Mouse (Mus musculus) lung, postnatal 36 days (tissue): ENCODE data around the gene Ncstn.

ENCODE experiments used
- DNase-seq: peaks from one replicate; pipeline ENCODE4 v3.0.0; 2022; ENCODE audit warnings: mixed read lengths

Ncstn gene

DNA sequence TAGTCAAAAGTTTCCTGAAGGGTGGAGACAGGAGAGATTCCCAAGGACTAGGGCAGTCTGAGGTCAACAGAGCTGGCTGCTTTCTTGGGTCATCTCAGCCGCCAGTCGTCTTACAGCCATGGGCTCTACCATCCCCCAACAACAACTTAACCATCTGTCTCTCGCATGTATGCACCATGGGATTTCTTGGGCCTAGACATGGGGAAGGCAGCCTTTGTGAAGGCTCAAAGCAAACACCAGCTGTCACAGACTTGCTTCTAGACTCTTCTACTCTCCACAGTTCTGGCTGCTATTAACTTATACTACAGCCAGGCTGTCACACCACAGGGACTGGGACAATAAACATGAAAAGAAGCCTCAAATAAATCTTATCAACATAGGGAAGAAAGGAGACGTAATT lies 11.0 kb downstream of the Ncstn start:
- DNase-seq, result no peak

DNA sequence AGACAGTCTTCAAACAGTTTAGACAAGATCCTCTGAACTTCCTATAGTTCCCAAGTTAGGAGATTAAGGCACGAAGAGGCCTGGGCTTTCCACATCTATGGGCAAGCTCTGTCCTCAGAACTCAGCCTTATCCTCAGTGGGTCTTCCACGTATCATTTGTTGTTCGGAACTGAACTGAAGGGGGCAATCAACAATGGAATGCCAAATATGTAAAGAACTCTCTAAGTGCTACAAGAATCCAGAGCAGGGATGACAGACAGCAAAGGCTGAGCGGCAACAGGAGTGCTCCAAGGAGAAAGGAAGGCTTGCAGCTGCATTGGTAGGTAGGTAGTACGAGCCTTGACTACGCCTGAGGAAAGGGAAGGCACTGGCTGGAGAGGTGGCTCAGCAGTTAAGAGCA lies 12.4 kb downstream of the Ncstn start:
- no peak for DNase-seq

DNA sequence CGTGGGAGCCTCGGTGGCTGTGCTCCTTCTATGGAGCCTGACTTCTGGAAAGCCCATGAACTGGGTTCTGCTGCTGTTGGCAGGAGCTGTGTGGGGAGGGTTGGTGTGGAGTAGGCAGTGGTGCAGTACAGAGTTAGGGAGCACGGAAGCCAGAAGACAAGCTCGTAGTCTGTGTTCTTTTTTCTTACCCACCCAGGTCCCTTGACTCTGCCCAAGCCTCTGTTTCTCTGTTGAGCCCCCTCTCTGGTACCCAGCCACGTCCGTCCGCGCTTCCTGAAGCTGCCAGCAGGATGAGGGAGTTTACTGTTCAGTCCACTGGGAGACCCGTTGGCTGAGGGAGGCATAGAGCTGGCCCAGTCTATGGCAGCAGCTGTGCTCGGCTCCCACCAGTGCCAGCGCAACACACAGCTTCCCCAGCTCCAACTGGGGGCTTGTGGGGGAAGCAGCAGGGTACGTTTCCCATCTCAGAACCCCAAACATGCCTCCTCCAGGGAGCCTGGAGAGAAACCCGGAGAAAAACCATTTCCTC lies 17.9 kb downstream of the Ncstn start:
- no peak for DNase-seq

DNA sequence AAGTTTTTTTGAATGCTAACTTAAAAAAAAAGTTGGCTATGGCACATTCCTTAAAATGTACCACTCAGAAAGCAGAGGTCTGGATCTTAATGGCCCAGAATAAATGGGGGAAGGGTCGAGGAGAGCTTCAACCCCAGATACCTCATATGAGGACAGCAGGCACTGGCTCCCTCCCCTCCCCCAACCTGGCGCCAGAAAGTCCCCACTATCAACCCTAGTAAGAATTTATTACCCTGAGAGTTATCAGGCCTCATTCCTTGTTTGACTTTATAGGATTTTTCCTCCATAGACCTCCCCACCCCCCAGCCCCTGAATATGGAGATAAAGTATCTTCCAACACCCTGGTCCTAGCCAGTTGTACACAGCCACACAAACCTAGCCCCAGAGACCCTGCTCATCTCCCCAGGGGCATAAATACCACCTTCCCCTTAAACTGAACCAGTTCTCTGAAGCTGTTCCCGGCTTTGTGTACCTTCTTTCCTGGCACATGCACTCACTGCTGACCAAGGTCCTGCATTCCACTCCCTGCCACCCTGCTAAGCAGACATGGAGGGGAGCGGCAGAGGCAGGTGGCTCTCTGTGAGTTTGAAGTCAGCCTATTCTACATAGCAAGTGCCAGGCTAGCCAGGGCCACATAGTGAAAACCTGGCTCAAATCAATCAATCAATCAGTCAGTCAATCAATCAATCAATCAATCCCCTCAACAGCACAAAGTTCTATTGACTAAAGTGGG lies 19.1 kb downstream of the Ncstn start:
- no peak for DNase-seq

DNA sequence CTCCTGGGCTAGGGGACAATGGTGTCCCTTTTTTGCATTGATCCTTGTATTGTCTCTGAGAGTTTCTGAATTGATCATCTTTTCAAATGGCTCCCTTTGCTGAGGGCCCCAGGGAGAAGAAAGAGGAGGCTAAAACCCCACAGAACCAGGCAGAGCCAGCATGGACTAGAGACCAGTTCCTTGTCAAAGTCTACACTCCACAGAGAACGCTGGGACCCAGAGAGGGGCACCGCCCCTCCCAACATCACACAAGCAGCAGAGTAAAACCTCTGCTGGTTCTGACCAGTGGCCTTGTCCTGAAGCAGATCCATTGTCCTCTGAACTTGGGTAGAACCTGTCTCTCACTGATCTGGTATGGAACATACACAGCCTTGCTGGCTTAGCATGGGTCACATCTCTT lies 20.5 kb downstream of the Ncstn start:
- DNase-seq, result no peak

DNA sequence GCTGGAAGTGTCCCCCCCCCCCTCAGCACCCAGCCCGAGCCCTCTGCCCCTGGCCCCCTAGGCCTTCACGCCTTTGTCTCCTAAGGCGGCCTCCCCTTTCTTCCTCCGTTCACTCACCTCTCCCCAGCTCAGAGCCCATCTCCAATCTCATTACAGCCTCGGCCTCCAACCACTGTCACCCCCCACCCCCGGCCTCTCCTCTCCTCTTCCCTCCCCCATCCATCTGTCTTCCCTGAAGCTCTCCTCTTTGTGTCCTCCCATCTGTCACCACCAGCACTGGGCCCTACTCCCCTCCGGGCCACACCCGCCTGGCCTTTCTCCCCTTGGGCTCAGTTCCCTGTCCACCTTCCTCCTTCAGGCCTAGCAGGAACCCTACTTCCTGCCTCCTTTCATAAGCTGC lies 21.4 kb downstream of the Ncstn start:
- DNase-seq, result no peak

DNA sequence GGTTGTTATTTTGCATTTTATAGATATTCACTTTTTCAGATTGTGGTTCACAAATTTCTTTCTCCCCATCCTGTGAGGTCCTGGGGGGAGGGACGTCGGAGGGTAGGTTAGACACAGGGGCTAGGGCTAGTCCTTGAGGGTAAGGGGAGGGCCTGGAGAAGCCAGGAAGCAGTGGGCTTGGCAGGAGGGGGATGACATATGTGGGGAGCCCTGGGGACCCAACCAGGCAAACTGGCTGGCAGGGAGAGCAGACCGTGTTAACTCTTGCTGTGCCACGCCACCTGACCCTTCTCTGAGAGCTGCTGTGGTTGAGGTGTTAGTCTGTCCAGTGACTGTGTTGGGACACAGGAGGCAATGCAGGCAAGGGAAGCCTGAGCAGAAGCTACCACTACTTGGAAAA lies 21.9 kb downstream of the Ncstn start:
- no peak for DNase-seq

DNA sequence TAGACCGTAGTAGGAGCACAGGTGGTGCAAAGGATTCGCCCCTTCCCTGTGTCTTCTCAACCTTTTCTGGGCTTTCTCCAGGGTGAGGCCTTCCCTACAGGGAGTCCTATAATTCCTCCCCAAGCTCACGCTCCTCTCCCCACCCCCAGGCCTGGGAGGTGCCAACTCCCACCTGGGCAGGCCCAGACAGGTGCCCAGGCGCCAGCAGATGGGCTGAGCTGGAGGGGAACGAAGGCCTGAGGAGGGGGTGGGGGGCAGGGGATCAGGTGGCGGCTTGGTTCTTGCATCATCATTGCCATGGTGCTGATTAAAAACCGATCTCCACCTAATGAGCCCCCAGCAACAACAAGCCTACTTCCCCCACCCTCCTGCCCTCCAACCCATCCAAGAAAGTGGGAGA lies 23.7 kb downstream of the Ncstn start:
- no peak for DNase-seq

DNA sequence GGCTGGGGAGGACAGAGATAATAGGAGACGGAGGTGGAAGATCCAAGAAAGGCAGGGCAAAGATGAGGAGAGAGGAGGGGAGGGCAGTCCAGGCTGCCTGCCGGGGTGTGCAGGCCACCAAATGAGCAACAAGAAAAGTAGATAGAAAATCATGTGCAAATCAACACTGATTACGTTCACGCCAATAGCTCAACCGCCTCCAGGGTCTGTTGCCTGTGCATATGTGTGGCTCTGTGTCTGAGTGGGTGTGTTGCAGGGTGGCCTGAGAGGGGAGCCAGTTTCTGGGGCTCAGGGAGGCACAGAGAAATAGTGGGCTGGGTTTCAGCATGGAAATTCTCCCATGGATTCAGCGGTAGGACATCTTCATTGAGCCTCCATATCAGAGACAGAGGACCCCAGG lies 24.3 kb downstream of the Ncstn start:
- DNase-seq, result no peak

DNA sequence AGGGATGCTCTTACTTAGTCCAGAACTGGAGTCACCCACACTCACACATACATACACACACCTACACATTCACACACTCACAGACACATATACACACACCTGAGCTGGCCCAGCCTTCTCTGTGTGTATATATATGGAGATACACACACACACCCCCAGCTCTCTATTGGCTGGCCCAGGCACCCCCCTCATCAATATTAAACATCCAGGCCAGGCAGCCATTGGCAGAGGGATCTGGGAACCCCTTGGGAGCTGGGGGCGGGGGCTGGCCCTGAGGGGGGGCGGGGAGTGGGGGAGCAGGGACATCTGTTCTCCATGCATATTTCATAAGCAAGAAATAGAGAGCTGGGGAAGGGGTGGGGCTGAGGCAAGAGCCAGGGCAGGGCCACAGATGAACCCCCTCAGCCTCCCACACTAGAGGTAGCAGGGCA lies 25.1 kb downstream of the Ncstn start, which contains the start of gene Nhlh1:
Nhlh1 (minus strand) TSS at position 83 of the 431 bp plus-strand sequence.
- no peak for DNase-seq

DNA sequence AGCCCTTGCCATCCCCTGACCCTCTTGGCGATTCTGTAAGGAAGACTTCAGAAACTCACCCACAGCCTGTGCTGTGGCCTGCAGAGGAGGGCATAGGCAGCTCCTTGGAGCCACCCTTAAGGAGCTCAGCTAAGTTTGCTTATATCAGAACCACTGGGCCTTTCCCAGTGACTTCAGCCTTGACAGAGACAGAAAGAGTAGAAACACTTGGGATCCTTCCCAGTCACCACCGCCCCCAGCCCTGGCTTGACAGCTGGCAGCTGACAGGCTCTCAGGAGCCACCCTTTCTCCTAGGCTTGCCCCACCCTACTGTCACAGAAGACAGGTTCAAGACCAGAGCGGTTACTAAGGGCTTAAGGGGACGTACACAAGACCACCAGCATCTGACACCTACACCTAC lies 26.3 kb downstream of the Ncstn start:
- no peak for DNase-seq

DNA sequence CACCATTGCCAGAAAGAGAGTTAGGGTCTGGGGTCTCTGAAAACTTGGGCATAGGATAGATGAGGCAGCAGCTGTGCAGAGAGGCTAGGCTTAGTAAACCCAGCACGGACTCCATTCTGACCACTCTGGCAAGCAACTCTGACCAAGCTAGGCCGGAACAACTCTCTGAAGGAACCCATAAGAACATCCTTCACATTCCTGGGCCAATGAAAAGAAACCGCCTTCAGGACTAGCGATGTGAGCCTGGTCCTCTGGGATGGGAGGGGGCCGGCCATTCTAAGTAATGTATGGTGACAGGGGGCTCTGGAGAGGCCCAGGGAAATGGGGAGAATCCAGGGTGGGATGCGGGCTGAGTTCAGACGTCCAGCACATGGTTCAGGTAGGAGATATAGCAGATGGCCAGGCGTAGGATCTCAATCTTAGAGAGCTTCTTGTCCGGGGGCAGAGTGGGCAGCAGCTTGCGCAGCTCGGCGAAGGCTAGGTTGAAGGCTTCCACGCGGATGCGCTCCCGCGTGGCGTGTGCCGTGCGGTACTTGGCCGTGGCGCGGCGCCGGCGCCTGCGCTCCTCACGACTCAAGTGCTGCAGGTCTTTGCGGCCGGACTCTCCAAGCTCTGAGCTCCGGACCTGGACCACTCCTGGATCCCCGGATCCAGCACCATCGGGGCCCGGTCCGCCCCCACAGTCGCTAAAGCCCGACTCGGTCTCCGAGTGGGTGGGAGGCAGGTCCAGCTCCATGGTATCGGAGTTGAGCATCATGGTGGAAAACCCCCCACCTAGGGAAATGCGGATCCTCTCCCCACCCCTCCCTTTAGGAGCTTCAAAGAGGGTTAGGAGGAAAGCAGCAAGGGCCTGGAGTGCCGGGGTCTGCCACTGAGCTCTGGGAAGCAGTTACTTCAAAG lies 28.8 kb downstream of the Ncstn start:
- no peak for DNase-seq

DNA sequence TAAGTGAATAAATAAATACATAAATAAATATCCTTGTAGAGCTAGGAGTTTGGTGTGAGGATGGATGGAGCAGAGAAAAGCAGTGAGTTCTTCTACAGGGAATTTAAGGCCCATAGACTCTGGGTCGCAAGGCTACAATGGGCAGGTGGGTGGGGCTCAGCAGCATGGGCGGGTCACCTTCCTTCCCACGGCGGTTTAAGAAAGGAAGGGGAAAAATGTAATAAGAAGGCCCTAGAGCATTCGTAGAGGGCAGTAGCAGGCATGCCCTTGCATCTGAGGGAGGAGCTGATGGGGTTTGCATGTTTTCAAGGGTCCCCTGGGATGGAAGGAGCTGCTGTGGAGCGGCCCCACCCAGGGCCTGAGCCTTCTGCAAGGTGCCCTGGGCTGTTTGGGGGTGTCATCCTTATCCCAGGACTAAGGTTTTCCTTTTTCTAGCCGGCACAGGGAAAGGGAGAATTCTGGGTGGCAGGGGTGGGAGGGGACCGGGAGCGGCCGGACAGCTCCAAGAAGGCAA lies 29.8 kb downstream of the Ncstn start:
- no peak for DNase-seq

DNA sequence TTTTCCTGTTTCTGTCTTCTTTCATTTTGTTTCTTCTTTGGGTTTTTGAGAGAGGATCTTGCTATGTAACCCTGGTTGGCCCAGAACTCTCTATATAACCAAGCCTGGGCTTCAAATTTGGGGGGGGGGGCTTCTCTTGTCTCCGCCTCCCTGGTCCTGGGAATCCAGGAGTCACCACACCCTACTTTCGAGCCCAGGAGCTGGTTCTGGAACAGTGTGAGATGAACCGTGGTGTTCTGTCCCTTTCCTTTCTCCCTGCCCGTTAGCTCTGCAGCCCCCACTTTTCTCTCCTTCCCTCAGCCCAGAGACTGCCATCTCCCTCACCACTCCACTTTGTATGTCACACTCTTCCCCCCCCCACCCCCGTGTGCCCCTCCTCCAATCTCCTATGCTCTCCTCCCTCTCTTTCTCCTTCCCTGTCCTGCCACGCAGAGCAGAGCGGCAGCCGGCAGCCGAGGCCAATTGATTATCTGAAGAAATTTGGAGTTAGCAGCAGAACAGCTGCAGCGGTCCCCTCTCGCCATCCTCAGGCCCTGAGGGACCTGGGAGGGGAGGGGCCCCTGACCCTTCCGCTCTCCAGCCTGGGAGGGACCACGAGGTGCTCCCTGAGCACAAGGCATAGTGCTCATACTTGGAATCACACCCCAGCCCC lies 33.3 kb downstream of the Ncstn start:
- DNase-seq, result no peak

DNA sequence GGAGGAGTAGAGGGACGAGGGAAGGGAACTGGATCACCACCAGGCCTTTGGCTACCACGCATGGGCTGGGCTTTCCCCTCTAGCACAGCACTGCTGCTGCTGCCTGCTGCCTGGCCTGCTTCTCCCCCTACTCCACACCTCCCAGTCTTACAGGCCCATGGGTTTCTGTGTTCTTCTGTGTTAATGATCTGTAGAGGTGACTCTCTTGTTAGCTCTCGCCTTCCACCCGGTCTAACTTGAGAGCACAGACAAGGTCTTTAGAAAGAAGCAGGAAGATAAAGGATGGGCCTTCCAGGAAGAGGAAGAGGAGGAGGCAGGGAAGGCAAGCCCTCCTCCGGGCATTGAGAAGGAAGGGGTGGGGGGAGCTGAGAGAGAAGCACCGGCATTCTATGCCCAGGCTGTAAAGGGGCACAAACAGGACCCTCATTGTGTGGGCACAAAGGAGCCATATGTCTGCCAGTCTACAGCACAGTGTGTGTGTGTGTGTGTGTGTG lies 34.3 kb downstream of the Ncstn start:
- no peak for DNase-seq

DNA sequence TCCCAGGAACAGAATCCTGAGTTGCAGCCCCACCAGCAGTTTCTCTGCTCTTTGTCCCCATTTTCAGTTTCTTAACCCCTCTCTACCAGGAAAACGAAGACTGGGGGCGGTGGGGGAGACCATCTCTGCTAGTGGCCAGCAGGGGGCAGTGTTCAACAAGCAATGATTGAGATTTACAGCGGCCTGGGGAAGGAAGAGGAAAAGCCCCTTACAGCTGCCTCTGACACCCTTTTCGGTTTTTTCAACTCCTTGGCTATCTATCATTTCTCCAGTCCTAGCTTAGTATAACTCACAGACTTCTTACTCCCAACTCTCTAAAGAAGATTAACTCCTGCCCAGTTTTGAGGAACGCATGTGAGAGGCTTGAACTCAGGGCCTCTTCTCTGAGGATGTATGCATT lies 35.7 kb downstream of the Ncstn start:
- DNase-seq, result peak; percentile 68

DNA sequence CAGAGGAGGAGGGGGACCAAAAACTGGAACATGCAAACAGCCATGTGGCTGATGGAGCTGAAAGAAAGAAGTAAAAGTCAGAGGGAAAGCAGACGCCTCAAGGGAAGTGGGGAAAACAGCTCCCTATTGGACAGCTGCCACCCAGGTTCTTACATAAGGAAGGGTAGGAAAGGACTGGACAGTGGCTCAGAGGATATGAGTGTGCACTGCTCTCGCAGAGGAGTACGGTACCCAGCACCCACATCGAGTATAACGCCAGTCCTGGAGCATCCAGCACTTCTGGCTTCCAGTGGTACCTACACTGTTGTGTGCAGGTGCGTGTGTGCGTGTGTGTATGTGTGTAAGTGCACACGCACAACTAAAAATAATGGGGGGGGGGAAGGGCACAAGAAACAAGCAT lies 36.2 kb downstream of the Ncstn start:
- no peak for DNase-seq

DNA sequence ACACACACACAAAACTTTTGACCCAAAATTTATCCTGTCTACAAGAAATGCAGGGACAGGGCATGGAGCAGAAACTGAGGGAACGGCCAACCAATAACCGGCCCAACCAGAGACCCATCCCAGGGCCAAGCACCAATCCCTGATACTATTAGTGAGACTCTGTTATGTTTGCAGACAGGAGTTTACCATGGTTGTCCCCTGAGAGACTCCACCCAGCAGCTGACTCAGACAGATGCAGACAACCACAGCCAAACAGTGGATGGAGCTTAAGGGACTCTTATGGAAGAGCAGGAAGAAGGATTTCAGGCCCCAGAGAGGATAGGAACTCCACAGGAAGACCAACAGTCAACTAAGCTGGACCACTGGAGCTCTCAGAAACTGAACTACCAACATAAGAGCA lies 52.7 kb downstream of the Ncstn start:
- DNase-seq, result no peak

DNA sequence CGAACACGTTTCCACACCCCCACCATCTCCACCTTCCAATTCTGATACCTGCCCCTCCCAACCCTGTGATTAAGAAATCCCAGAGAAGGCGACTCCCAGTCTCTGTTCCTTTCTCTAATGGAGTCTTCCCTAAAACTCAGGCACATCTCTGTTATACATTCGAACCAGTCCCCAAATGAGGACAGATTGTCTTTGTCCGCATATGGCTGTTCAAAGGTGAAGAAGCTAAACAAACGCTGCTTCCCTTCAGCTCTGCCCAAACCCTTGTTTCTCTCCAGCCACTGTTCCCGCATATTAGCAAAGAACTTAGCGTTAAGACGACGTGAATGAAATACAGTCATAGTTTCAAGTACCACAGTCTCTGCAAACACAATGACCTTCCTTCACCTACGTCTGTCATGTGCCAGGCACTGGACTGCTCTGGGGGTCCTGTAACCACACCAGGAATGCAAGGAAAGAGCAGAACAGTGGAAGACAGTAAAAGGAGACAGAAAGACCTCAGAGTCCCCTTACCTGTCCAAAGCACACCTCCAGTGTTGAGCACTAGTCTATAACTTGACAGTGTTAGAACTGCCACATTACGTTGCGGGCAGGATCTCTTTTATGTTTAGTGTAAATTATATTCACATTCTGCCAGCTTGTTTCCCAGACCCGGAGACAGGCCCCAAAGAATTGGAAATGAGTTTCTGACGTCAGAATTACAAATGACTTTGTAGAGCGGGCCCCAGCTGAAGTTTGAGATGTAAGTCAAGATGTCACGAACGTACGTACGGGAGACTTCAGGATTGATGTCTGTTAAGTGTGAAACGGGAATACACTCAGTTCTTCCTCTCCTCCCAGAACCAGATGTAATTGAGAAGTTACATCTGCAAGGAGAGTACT lies 54.0 kb downstream of the Ncstn start, which contains the start of gene Vangl2:
Vangl2 (minus strand) TSS at position 51 of the 882 bp plus-strand sequence.
- DNase-seq, result no peak

DNA sequence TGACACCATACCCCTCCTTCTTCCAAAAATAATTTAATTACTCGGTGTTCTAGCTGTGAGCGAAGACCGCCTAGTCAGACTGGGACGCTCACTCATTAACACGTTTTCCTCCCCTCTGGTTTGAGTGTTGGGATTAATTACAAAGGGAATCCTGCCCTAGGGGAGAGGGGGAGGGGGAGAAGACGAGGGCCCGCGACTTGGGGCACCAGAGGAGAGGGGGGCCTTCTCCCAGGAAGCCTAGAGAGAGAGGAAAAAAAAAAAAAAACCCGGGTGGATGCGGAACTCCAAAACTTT lies 54.8 kb downstream of the Ncstn start:
- no peak for DNase-seq

DNA sequence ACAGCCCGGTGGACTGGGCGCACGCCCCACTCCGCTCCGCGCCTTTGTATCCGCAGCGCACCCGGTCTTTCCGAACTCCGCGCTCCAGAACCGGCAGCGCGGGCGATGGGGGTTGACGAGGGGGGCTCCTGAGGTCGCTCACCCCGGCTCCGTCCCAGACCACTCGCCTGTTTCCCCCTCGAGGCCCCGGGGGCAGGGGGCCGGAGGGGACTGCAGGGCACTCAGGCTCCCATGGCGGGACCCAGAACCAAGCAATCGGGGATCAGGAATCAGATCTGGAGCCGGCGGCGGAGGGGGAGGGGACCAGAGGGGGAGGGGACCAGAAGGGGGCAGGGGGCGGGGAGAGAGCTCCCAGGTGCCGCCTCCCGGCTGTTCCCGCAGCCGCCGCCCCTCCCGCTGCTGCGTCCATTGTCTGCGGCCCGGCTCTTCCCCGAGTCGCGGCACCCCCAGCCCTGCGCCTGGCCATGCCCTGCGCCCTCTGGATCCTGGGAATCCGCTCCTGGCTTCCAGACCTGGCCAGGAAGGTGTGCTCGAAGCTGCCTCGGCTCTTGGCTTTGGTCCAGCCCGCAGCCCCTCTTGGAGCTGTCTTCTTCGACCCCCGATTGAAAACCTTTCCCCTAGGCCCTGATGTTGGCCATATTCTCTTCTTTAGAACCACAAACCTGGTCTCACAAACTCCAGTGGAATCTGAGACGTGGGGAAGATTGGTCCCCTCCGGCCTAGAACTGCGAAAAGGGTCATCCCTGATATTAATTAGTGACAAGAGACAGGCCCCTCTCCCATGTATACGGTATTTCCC lies 55.4 kb downstream of the Ncstn start:
- peak; percentile 88 for DNase-seq
